Mouse (Mus musculus) hindbrain, embryonic 12.5 days (tissue): ENCODE measurements around the gene Cotl1. TPM values are rescaled to one million over a fixed set of nuclear protein-coding genes. Genes with fewer than 3 reads are reported as not detected.
A peak's percentile ranks its signal among the peaks of the same experiment; 100 is the strongest.

ENCODE experiments used
- ATAC-seq: fragments of 200-750 bp; cut with Nextera tagmentation; 2 replicates; pipeline ENCODE4 v1.8.0; 2017; ENCODE audit warnings: moderate TSS enrichment; ENCODE audit not compliant: low FRiP score
- H3K27ac ChIP-seq: fragments of 300-500 bp; sonication (generic); 2 replicates; pipeline ENCODE4 v1.5.1; 2016; ENCODE audit warnings: mild to moderate bottlenecking
- H3K27me3 ChIP-seq: fragments of 300-500 bp; sonication (generic); 2 replicates; pipeline ENCODE4 v1.6.1; 2016; ENCODE audit warnings: mild to moderate bottlenecking
- H3K36me3 ChIP-seq: fragments of 300-500 bp; sonication (generic); 2 replicates; pipeline ENCODE4 v1.6.1; 2016; ENCODE audit warnings: mild to moderate bottlenecking
- H3K4me1 ChIP-seq: fragments of 300-500 bp; sonication (generic); 2 replicates; pipeline ENCODE4 v1.6.1; 2016
- H3K4me2 ChIP-seq: fragments of 300-500 bp; sonication (generic); replicated peaks from 2 replicates; pipeline ENCODE4 v1.6.1; 2016; ENCODE audit warnings: mild to moderate bottlenecking
- H3K4me3 ChIP-seq: fragments of 300-500 bp; sonication (generic); 2 replicates; pipeline ENCODE4 v1.5.1; 2016; ENCODE audit warnings: mild to moderate bottlenecking
- H3K9ac ChIP-seq: fragments of 300-500 bp; sonication (generic); 2 replicates; pipeline ENCODE4 v1.6.1; 2016; ENCODE audit warnings: mild to moderate bottlenecking, moderate library complexity
- H3K9me3 ChIP-seq: fragments of 300-500 bp; sonication (generic); replicated peaks from 2 replicates; pipeline ENCODE4 v1.6.1; 2016; ENCODE audit warnings: mild to moderate bottlenecking
- WGBS: fragments of 180-500 bp; shearing (Covaris S2); methylation state at CpG from one replicate; pipeline ENCODE4 v1.1.7; 2016; 5-methylcytosine and 5-hydroxymethylcytosine counted together
- polyA plus RNA-seq: library from polyadenylated mRNA; unstranded; fragments of >200 nt; fragmentation: Nextera tagmentation; extraction: Ambion mirVana; gene quantifications from 2 replicates; pipeline ENCODE4 v1.2.1, GENCODE M21; 2016

The Cotl1 gene
- polyA plus RNA-seq, 1 experiment from 2014 or later, result 142 TPM

DNA sequence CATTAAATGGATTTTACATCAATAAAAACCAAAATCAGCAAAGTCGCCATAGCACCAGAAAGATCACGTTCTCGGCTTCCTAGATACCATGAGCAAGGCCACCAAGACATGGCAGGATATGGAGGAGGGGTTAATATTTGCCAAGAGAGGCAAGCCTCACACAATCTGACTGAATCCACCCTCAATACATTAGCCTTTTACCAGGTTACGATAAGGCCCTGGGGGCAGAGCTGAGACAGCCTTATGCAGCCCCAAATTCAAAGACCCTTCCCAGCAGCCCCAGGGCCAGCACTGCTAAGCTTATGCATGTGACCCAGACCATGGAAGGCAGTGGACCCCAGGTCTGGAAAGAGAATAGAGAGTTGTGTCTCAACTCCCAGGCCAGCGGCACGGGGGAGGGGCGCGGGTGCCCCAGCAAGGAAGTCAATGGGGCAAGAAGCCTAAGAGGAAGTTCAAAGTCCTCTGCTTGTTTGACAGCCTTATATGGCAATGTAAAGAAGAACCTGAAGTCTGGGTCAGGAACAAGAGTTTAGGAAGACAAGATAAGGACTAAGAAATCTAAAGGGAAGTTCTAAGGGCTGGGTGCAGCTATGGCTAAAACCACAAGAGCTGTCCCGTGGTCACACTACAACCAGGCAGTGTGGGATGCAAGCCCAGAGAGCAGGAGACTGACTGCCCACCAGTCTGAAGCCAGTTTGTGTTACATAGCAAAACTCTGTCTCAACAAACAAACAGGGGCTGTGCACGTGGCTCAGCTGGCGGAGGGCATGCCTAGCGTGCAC, 27.5 kb downstream of the Cotl1 start:
- peaks cover 47% of the 10 kb centered on the region for H3K4me1 ChIP-seq
- WGBS, result 81% methylated on average over 12 of the region's 12 CpGs

DNA sequence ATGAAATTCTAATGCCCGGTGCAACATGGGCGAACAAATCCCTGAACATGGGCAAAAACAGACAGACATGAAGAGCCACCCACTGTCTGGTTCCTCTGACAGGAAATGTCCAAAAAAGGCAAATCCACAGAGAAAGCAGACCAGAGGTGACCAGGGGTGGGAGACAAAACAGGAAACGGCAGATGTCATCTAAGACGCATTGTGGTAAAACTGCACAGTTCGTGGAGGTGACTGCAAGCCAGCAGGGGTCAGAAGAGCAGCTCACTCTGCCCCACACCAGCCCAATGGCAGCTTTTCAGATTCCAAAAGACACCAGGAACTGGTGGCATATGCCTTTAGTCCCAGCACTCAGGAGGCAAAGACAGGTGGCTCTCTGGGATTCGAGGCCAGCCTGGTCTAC, 28.4 kb downstream of the Cotl1 start:
- no peak overlapping the region for H3K9ac ChIP-seq

More for the DNA sequence above, 27.5 kb downstream of the Cotl1 start:
- Histone ChIP-seq H3K9ac (no peak overlapping the region), H3K4me3 (no peak overlapping the region), H3K27me3 (no peaks in the 10 kb centered on the region), H3K36me3 (peaks cover 18% of the 10 kb centered on the region), H3K27ac (0 out of 2 replicates have a peak overlapping the region, but pooled peaks have one; percentile 12), H3K4me2 (no peak overlapping the region), H3K9me3 (no peaks in the 10 kb centered on the region)
- ATAC-seq, result no peak

DNA sequence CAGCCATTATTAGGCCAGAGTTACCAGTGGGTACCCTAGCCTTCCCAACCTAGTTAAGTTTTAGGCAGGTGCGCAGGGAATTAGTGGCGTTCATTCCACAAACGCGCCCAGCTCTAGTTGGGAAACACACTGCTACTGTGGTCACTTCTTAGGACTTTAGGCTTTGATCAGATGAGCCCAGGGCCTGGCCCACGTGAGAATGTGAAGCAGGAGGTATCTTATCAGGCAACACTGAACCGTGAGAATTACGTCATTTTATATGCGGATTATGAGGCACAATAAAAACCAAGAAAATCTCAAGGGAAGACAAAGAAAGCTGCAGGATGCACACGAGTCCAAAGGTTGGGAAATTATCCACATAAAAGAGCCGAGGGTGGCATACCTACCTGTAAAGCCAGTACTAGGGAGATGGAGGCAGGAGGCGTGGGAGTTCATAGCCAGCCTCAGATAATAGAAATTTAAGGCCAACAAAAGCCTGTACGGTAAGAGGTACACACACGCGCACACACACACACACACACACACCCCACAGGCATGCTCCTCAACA, 29.3 kb downstream of the Cotl1 start:
- H3K4me1 ChIP-seq, result peaks cover 44% of the 10 kb centered on the region
- no peak overlapping the region for H3K4me2 ChIP-seq
- no peak for ATAC-seq
- H3K27ac ChIP-seq, result 0 out of 2 replicates have a peak overlapping the region, but pooled peaks have one; percentile 40
- 87% methylated on average over 14 of the region's 14 CpGs for WGBS
- H3K36me3 ChIP-seq, result peaks cover 18% of the 10 kb centered on the region
- no peak overlapping the region for H3K4me3 ChIP-seq
- no peak overlapping the region for H3K9ac ChIP-seq
- H3K9me3 ChIP-seq, result no peaks in the 10 kb centered on the region
- H3K27me3 ChIP-seq, result no peaks in the 10 kb centered on the region

More for the DNA sequence above, 28.4 kb downstream of the Cotl1 start:
- no peak overlapping the region for H3K4me3 ChIP-seq
- H3K27me3 ChIP-seq, result no peaks in the 10 kb centered on the region
- H3K4me2 ChIP-seq, result no peak overlapping the region
- 58% methylated on average over 6 of the region's 6 CpGs for WGBS
- no peaks in the 10 kb centered on the region for H3K9me3 ChIP-seq
- no peak overlapping the region; the same call in 1 of the 2 replicates for H3K27ac ChIP-seq
- ATAC-seq, result no peak
- H3K4me1 ChIP-seq, result peaks cover 40% of the 10 kb centered on the region
- peaks cover 18% of the 10 kb centered on the region for H3K36me3 ChIP-seq

DNA sequence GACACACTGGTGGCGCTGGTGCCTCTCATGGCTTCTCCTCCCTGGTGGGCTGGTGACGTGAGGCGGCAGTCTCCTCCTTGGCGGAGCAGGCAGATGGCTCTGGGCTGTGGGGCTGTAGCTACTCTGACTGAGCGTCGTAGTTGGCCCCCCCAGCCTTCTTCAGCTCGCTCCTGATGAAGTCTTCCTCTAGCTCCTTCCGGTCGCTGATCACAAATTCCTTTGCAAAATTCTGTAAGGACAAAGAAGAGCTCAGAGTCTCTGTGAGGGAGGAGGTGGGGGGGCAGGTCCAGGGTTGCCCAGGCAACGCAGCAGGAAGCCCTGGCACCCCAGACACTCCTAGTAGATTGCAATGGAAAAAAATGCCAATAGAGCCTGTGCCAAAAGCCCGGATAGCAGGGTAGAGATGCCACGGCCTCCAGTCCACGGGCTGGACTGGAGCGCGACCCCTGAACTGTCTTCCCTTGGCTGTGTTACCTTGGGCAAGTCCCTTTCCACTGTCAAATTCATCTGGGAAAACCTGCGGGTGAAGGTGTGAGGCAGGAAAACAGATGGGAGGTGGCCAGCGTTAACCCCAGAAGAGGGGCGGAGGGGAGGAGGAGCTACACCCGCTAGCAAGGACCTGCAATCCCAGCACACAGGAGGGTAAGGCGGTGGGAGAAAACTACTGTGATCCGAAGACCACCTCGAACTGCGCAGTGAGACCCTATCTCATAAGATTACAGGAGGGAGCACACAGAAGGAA, 30.0 kb downstream of the Cotl1 start:
- Histone ChIP-seq H3K27ac (0 out of 2 replicates have a peak overlapping the region, but pooled peaks have one; percentile 50), H3K4me1 (peaks cover 47% of the 10 kb centered on the region), H3K27me3 (no peaks in the 10 kb centered on the region), H3K4me2 (no peak overlapping the region), H3K9ac (no peak overlapping the region), H3K9me3 (no peaks in the 10 kb centered on the region), H3K36me3 (peaks cover 16% of the 10 kb centered on the region), H3K4me3 (no peak overlapping the region)
- 51% methylated on average over 23 of the region's 23 CpGs for WGBS
- ATAC-seq, result peak; percentile 60

DNA sequence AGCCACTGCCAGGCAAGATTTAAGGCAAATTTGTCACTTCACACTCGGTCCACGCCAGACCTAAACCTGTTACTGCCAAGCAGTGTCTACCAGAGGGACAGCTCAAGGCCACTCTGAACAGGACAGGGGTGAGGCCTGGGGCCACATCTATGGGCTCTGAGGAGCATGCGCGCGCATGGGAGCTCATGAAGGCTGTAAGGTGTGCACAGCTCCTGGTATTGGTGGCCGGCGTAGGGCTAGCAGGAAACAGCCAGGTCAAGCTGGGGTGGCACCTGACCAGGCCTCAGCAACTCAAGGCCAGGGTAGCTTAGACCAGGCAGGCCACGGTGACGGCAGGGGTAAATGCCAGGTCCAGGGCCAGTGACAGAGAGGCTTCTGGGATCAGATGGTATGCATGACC, 30.7 kb downstream of the Cotl1 start:
- Histone ChIP-seq H3K4me1 (peaks cover 49% of the 10 kb centered on the region), H3K27ac (peak overlapping the region; percentile 50; the same call in 1 of the 2 replicates), H3K9me3 (no peaks in the 10 kb centered on the region), H3K4me2 (no peak overlapping the region), H3K4me3 (no peak overlapping the region), H3K36me3 (peaks cover 12% of the 10 kb centered on the region; the same call in 1 of the 2 replicates), H3K9ac (no peak overlapping the region), H3K27me3 (no peaks in the 10 kb centered on the region)
- peak; percentile 17; the same call in 1 of the 2 replicates for ATAC-seq
- 89% methylated on average over 9 of the region's 9 CpGs for WGBS

DNA sequence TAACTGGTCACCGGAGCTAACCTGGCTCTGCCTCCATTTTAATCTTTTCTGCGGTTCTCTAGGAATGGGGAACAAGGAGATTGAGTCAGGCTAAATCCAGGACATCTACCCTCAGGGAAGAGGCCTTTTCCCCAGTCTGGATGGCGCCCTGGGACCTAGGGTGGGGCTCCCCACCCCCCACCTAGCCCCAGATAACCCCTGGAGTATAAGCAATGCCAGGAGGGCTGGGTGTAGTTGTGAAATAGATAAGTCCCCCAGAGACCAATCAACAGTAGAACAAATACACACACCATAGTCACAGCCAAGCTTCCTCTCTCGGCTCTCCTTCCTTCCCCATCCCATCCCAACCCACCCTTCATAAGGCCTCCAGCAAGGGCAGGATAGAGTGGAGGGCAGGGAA, 32.7 kb downstream of the Cotl1 start:
- H3K4me1 ChIP-seq, result peaks cover 42% of the 10 kb centered on the region
- WGBS, result 89% methylated on average over 4 of the region's 4 CpGs

DNA sequence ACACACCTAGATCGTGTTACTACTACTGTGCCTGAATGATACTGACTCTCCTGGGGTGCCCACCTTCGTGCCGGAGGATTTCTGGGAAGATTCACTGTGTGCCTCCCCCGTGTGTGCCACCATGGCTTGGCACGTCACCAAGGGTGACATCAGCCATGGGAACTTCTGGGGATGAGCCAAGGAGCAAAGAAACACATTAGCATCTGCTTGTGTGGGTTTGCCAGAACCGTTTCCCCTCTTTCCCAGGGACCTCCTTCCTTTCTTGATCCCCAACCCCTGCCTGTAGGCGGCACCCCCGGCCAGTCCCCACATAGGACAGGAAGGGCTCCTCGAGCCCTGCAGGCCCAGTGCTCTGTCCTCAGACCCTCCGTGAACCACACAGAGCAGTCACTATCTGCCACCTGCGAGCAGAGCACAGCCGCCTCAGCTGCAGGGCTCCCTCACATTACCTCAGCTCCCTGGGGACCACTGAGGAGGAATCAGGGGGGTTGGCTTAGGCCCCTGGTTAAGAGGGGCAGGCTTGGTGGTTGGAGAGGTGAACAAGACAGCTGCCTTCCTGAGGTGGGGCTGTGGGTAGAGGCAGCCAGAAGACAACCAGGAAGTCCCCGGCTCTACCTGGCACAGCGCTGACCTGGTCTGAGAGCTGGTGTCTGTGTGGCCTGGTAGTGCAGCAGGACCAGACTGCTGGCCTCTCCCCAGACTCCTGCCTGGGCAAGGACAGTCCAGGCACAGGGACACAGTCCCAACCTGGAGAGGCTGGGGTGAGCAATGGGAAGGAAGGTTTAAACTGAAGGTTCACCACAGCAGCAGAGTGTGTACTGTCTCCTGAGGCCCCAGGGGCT, 33.7 kb downstream of the Cotl1 start:
- 70% methylated on average over 14 of the region's 14 CpGs for WGBS
- Histone ChIP-seq H3K4me2 (no peak overlapping the region), H3K27ac (peak overlapping the region; percentile 13; the same call in 1 of the 2 replicates), H3K4me1 (peaks cover 34% of the 10 kb centered on the region), H3K9me3 (no peaks in the 10 kb centered on the region), H3K27me3 (no peaks in the 10 kb centered on the region), H3K9ac (no peak overlapping the region), H3K36me3 (peaks cover 12% of the 10 kb centered on the region; the same call in 1 of the 2 replicates), H3K4me3 (no peak overlapping the region)
- ATAC-seq, result no peak

More for the DNA sequence above, 32.7 kb downstream of the Cotl1 start:
- Histone ChIP-seq H3K27me3 (no peaks in the 10 kb centered on the region), H3K9ac (no peak overlapping the region), H3K4me2 (no peak overlapping the region), H3K27ac (no peak overlapping the region), H3K36me3 (peaks cover 12% of the 10 kb centered on the region; the same call in 1 of the 2 replicates), H3K4me3 (no peak overlapping the region), H3K9me3 (no peaks in the 10 kb centered on the region)
- no peak for ATAC-seq

DNA sequence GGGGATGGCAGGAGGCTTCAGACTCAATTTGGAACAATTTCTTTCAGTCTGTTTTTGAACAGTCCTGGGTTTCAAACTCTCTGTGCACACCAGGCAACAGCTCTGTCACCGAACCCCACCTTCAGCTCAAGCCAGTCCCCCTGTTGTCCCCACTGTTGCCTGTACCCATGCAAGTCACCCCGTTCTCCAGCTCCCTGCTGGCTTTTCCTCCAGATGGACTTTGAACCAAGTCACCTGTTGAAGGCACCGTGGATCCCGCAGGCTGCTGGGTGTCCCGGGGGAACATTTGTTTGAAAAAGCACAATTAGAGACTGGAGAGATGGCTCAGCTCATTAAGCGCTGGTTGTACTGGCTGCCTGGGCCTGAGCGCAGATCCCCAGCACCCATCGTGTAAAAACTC, 35.1 kb downstream of the Cotl1 start:
- no peaks in the 10 kb centered on the region for H3K9me3 ChIP-seq
- no peak overlapping the region for H3K4me2 ChIP-seq
- no peak for ATAC-seq
- H3K36me3 ChIP-seq, result peaks cover 12% of the 10 kb centered on the region; the same call in 1 of the 2 replicates
- peaks cover 33% of the 10 kb centered on the region for H3K4me1 ChIP-seq
- WGBS, result 65% methylated on average over 8 of the region's 8 CpGs
- no peak overlapping the region for H3K9ac ChIP-seq
- H3K4me3 ChIP-seq, result no peak overlapping the region
- no peaks in the 10 kb centered on the region for H3K27me3 ChIP-seq
- H3K27ac ChIP-seq, result no peak overlapping the region

DNA sequence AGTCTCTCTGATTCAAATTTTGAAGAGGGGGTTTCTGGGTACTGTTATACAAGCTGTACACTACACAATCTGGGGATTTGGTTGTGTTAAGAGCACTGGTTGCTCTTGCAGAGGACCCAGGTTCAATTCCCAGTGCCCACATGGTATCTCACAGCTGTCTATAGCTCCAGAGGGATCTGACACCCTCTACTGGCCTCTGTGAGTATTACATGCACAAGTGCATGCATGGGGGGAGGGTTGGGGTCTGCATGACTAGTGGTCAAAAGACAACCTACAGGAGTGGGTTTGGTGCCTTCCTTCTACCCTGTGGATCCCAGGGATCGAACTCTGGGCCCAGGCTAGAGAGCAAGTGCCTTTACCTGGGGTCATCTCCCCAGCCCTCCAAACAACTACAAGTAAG, 37.8 kb downstream of the Cotl1 start:
- H3K27me3 ChIP-seq, result no peaks in the 10 kb centered on the region
- WGBS, result 78% methylated on average over 1 of the region's 1 CpGs
- no peak overlapping the region for H3K27ac ChIP-seq
- H3K4me1 ChIP-seq, result peaks cover 49% of the 10 kb centered on the region
- no peaks in the 10 kb centered on the region for H3K9me3 ChIP-seq
- no peaks in the 10 kb centered on the region for H3K36me3 ChIP-seq
- H3K4me3 ChIP-seq, result no peak overlapping the region
- ATAC-seq, result no peak
- H3K9ac ChIP-seq, result no peak overlapping the region
- H3K4me2 ChIP-seq, result no peak overlapping the region

DNA sequence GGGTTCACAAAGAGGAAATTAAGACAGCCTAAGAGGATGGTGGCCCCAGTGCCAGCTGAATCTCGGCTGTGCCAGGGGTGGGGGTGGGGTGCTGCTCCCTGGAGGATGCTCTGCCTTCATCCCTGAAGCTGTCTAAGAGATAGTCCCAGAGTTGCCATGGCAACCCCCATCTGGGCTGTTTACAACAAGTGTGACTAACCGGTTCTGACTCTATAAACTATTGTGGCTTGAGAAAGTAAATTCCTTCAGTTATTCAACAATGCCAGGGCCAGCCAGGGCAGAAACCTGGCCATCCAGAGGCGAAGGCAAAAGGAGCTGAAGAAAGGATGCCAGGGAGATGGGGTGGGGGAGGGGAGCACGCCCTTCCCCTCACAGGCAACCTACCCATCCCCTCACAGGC, 39.2 kb downstream of the Cotl1 start:
- WGBS, result 15% methylated on average over 4 of the region's 4 CpGs
- Histone ChIP-seq H3K4me3 (no peak overlapping the region), H3K9ac (peak overlapping the region; percentile 48; the same call in 1 of the 2 replicates), H3K4me1 (peaks cover 40% of the 10 kb centered on the region), H3K27me3 (no peaks in the 10 kb centered on the region), H3K9me3 (no peaks in the 10 kb centered on the region), H3K36me3 (no peaks in the 10 kb centered on the region), H3K4me2 (no peak overlapping the region), H3K27ac (peak overlapping the region; percentile 71)
- ATAC-seq, result 0 out of 2 replicates have a peak, but pooled peaks have one; percentile 15

DNA sequence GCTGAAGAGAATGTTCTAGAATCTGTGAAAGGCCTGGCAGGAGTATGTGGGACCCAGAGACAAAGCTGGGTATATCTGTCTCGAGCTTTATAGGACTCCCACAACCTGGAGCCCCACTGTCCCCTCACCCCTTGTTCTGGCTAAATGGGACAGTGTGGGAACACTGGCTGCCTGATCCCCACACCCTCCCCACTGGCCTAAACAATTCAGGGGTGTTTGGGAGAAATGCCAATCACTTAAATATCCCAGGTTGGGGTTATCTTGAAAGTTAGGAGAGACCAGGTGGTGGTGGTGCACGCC, 41.4 kb downstream of the Cotl1 start:
- Histone ChIP-seq H3K36me3 (no peaks in the 10 kb centered on the region), H3K9me3 (no peaks in the 10 kb centered on the region), H3K9ac (no peak overlapping the region), H3K27me3 (no peaks in the 10 kb centered on the region), H3K4me3 (no peak overlapping the region), H3K4me2 (peak overlapping the region; percentile 35; the same call in 1 of the 2 replicates), H3K27ac (peak overlapping the region; percentile 79), H3K4me1 (peaks cover 36% of the 10 kb centered on the region)
- ATAC-seq, result peak; percentile 43; the same call in 1 of the 2 replicates
- WGBS, result 52% methylated on average over 2 of the region's 2 CpGs
